11 mouse cellular contexts compared by ENCODE assay signal in the genomic region with DNA sequence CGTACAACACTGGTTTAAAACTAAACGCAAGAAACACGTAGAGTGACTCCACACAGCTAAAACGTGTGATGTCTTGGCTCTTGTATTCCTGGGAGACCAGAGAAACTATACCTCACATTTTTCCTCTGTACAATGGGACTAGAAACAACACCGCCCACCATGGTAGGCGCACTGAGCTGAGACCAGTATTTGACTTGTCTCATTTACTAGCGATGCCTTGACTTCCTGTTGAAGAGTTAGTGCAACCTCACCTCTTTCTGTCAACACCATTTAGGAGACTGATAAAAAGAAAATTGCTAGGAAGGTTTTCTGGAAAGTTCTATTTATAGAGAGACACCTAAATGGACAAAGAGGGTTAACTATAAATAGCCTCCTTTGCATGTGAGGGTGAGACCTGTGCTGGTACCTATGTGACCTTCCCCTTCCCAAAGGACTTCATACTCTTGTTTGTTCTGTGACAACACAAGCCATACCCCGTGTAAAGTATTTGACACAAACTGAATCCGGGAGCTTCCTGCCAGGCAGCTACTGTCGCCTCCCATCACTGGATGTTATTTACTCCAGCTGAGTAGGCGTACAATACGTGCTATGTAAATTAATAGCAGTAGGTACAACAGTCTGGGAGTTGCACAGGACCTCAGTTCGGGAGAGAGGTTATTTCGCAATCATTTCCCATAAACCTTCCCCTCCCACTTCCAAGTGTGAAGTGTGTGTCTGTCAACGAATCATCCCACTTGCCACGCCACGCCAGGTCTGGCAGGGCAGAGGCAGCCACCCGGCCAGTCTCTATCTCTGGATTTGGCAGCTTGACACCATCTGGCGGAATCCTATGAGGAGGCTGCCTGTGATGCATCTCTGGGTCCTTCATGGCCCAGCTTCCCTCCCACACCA.
DNase-seq lines count a peak whose midpoint lies in the region; ATAC-seq and TF ChIP-seq lines count a peak whose summit lies in the region.
"Had no signal": no experiment of that assay in that cellular context is flagged by ENCODE, and none has a peak within 500 bp of the region (broad histone marks: within the 10 kb centered on the region; RNA-seq: fewer than 3 reads in every experiment).

No protein-coding gene starts in this region.

- intact Hi-C loops in heart, adult 2 months (cut with DNase I): loop anchor here (2.0 to 5.0 kb wide), 3 partner anchors 59 to 227 kb away; no protein-coding TSS in a partner anchor

- no peaks in the 10 kb centered on the region for H3K36me3 ChIP-seq in heart, adult 2 months (ENCODE audit: control insufficient read depth, insufficient read depth, low read length)
- no peaks in the 10 kb centered on the region for H3K36me3 ChIP-seq in hindbrain, embryonic 13.5 days
- H3K36me3 ChIP-seq: limb, embryonic 12.5 days had no signal

- no peaks in the 10 kb centered on the region for H3K9me3 ChIP-seq in hindbrain, embryonic 13.5 days
- H3K9me3 ChIP-seq: limb, embryonic 12.5 days had no signal

- no peaks in the 10 kb centered on the region for H3K79me2 ChIP-seq in heart, adult 2 months (replicated peaks; ENCODE audit: control insufficient read depth, insufficient read depth, low read length)

- no peak for TF ChIP-seq POLR2A in heart, adult 2 months (IDR thresholded peaks at IDR 0.05; ENCODE audit: insufficient read depth, low read depth, low read length)

- H3K27ac ChIP-seq in heart, adult 2 months: peak overlapping the region; percentile 73
- H3K27ac ChIP-seq in hindbrain, embryonic 13.5 days: no peak overlapping the region
- H3K27ac ChIP-seq: limb, embryonic 12.5 days had no signal

- ATAC-seq in hindbrain, embryonic 13.5 days (ENCODE audit: low FRiP score): no peak

- TF ChIP-seq CTCF in heart, adult 2 months (IDR thresholded peaks at IDR 0.05): peak; percentile 28

- no peak overlapping the region for H3K4me2 ChIP-seq in hindbrain, embryonic 13.5 days
- H3K4me2 ChIP-seq: limb, embryonic 12.5 days had no signal

- no peak overlapping the region for H3K9ac ChIP-seq in heart, adult 2 months (ENCODE audit: low read depth, low read length)
- no peak overlapping the region for H3K9ac ChIP-seq in hindbrain, embryonic 13.5 days
- H3K9ac ChIP-seq: limb, embryonic 12.5 days had no signal

- no peak overlapping the region for H3K4me3 ChIP-seq in heart, adult 2 months
- H3K4me3 ChIP-seq in hindbrain, embryonic 13.5 days: no peak overlapping the region
- H3K4me3 ChIP-seq: limb, embryonic 12.5 days had no signal

- peak; percentile 94 for TF ChIP-seq EP300 in heart, adult 2 months (IDR thresholded peaks at IDR 0.05; ENCODE audit: insufficient read depth, low read depth, low read length)

- peaks cover 3% of the 10 kb centered on the region for H3K4me1 ChIP-seq in heart, adult 2 months (ENCODE audit: control insufficient read depth, insufficient read depth, low read length)
- H3K4me1 ChIP-seq in hindbrain, embryonic 13.5 days (replicated peaks): peaks cover 9% of the 10 kb centered on the region

- WGBS in heart, adult 2 months: 46% methylated on average over 19 of the region's 19 CpGs
- WGBS in hindbrain, embryonic 13.5 days: 87% methylated on average over 19 of the region's 19 CpGs

- DNase-seq in cerebellum, postnatal 25 days: peak; percentile 34 to 58
- DNase-seq in cerebellum, adult 9-11 months: no peak
- peak; percentile 46 for DNase-seq in 3T3-L1 (ENCODE audit: low read depth, low spot score)
- DNase-seq in heart, adult 2 months: peak; percentile 69 to 85
- DNase-seq in lung, adult 18-20 months: peak; percentile 51 to 59
- no peak for DNase-seq in kidney, postnatal 4 days
- no peak for DNase-seq in thymus, adult 18-20 months
- DNase-seq: embryo, embryonic 11 days; kidney, postnatal 36 days had no signal

- no peaks in the 10 kb centered on the region for H3K27me3 ChIP-seq in heart, adult 2 months (ENCODE audit: control insufficient read depth, insufficient read depth, low read length)
- no peaks in the 10 kb centered on the region for H3K27me3 ChIP-seq in hindbrain, embryonic 13.5 days
- H3K27me3 ChIP-seq: limb, embryonic 12.5 days had no signal

Comparison
In these comparisons a context has a peak if more than half of its experiments do, and no peak if none do; other contexts are left out.
1. DNase-seq: peak in cerebellum, postnatal 25 days (2 of 2), 3T3-L1 (single experiment), heart, adult 2 months (2 of 2) and lung, adult 18-20 months (2 of 2); none in cerebellum, adult 9-11 months (single experiment), kidney, postnatal 4 days (0 of 2) and thymus, adult 18-20 months (0 of 2).